Mouse (Mus musculus) embryonic fibroblast, embryonic 13.5 days (primary cell): ENCODE results near the gene Fpr-rs6. TPM values are rescaled to one million over a fixed set of nuclear protein-coding genes. Genes with fewer than 3 reads are reported as not detected.

Experiments used
- H3K27ac ChIP-seq: 2 replicates; pipeline ENCODE4 v1.5.1; 2012; ENCODE audit warnings: low read length, control low read depth, inconsistent platforms; ENCODE audit not compliant: insufficient read depth
- H3K4me1 ChIP-seq: 2 replicates; pipeline ENCODE4 v1.6.1; 2011; ENCODE audit warnings: low read length; ENCODE audit not compliant: control insufficient read depth, insufficient read depth
- H3K4me3 ChIP-seq: 2 replicates; pipeline ENCODE4 v1.5.1; 2011; ENCODE audit warnings: mild to moderate bottlenecking, control low read depth, low read length; ENCODE audit not compliant: insufficient read depth
- CTCF ChIP-seq: IDR thresholded peaks from 2 replicates; pipeline ENCODE4 v1.5.1; 2011; ENCODE audit warnings: mild to moderate bottlenecking, control low read depth, low read length, moderate library complexity, borderline replicate concordance; ENCODE audit not compliant: insufficient read depth
- POLR2A ChIP-seq: IDR thresholded peaks from 2 replicates; pipeline ENCODE4 v1.6.1; 2011; ENCODE audit warnings: low read depth, mild to moderate bottlenecking, control low read depth, low read length, moderate library complexity
- polyA plus RNA-seq: library from polyadenylated mRNA; stranded (reverse); fragments of >200 nt; gene quantifications from 2 replicates; pipeline ENCODE4 v1.2.4, GENCODE M21; 2011; ENCODE audit warnings: low read depth; ENCODE audit not compliant: missing spikeins, insufficient read length

The Fpr-rs6 gene
- not detected in 2 replicates for polyA plus RNA-seq

DNA sequence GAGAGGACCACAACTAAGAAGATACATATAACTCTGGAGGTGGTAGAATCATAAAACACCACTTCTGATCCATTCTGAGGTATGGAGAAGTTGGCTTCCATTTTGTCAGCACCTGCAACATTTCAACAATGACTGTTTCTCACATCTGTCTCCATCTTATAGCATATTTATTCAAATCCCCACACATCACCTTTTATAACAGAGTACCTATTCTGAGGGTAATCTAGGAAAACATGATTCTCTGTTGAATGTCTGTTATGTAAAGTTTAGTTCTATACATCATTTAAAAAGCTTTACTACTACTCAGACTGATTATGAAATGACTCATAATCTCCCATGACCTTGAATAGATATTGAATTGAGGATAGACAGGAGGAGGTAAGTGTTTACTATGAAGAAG, at the start of gene Fpr-rs6:
TSS of gene Fpr-rs6 (minus strand) at position 101 of the 400 bp plus-strand sequence.
- no peak within 1 kb of the TSS for H3K27ac ChIP-seq

More for the DNA sequence above, at the start of gene Fpr-rs6:
- Histone ChIP-seq H3K4me3 (no peak within 1 kb of the TSS), H3K4me1 (no peaks in the 10 kb centered on the region)
- TF ChIP-seq CTCF: no peak
- TF ChIP-seq POLR2A: no peak

Other genes starting within 250 kb of the Fpr-rs6 start
- not detected in 2 replicates for gene Vmn2r104, start 134.8 kb downstream of the Fpr-rs6 start, polyA plus RNA-seq
- gene Fpr-rs7, start 68.9 kb downstream of the Fpr-rs6 start, polyA plus RNA-seq: not detected in 2 replicates
- gene Vmn2r105, start 52.0 kb upstream of the Fpr-rs6 start, polyA plus RNA-seq: not detected in 2 replicates
- not detected in 2 replicates for gene Vmn2r106, start 102.5 kb upstream of the Fpr-rs6 start, polyA plus RNA-seq
- not detected in 2 replicates for gene Vmn2r107, start 162.1 kb upstream of the Fpr-rs6 start, polyA plus RNA-seq
- not detected in 2 replicates for gene Vmn1r224, start 231.0 kb upstream of the Fpr-rs6 start, polyA plus RNA-seq